Mouse (Mus musculus) adrenal gland (tissue): ENCODE measurements around the gene Clec2d.

Source experiments
- intact Hi-C: fragments of 180-260 bp; cut with DNase I; formaldehyde crosslinking; loops from one replicate; pipeline ENCODE4 v1.15.1; 2025
- microRNA-seq, 2 experiments: library from miRNA; unstranded; fragments of <30 nt; microRNA quantifications; one replicate each; pipeline ENCODE4; 2019

Gene Clec2d

DNA sequence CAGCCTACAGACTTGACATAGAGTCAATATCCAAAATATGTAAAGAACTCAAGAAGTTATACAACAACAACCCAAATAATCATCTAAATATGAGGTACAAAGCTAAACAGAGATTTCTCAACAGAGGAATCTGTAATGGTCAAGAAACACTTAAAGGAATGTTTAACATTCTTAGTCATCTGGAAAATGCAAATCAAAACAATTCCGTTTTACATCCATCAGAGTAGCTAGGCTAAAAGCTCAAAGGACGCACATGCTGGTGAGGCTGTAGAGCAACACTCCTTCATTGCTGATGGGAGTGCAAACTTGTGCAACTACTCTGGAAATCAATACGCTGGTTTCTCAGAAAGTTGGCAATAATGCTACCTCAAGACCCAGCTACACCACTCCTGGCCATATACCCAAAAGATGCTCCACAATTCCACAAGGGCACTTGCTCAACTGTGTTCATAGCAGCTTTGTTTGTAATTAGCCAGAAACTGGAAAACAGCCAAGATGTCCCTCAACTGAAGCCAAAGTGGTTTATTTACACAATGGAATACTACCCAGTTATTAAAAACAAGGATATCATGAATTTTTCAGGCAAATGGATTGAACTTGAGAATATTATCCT lies 41.9 kb downstream of the Clec2d start:
- intact Hi-C loops: no loop called here

DNA sequence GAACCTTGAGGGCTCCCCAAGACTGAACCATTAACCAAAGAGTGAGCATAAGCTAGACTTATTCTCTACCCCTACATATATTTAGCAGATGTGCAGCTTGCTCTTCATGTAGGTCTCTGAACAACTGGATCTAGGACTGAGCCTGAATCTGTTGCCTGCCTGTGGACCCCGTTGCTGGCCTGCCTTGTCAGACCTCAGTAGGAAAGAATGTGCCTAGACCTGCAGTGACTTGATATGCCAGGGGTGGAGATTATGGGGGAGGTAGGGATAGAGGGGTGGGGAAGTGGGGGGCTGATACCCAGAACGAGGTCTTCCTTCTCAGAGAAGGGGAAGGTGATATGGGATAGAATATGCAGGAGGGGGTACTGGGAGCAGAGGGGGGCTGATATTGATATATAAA lies 43.2 kb downstream of the Clec2d start:
- intact Hi-C loops: no loop called here

DNA sequence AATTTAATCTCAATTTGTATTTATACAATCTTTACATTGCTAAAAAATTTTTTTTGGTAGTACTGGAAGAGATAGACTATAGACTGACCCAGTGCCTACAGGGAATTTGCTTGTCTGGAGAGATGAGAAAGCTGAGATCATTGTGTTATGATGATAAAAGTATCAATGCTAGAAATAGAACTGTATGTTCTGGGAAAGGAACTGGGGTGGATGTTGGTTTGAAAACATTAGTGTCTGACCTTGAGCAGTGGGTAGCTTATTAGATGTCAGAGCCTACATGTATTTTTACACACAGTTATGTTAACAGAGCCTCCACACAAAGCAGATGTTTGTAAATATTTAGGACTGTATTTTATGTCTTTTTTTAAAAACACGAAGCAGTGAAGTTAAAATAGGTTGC lies 43.7 kb downstream of the Clec2d start:
- intact Hi-C loops: no loop called here

DNA sequence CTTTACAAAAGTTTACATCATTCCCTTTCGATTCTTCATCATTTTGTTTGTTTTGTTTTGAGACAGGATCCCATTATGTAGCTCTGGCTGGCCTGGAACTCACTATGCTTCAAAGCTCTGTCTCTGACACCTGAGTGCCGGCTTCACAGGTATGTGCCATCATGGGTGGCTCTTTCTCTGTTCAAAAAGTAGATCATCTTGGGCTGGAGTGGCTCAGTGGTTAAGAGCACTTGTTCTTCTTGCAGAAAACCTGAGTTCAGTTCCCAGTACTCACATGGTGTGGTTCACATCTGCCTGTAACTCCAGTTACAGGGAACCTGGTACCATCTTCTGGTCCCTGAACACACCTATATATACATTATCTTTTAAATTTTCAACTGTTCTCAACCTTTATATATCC lies 44.7 kb downstream of the Clec2d start:
- intact Hi-C loops: no loop called here

DNA sequence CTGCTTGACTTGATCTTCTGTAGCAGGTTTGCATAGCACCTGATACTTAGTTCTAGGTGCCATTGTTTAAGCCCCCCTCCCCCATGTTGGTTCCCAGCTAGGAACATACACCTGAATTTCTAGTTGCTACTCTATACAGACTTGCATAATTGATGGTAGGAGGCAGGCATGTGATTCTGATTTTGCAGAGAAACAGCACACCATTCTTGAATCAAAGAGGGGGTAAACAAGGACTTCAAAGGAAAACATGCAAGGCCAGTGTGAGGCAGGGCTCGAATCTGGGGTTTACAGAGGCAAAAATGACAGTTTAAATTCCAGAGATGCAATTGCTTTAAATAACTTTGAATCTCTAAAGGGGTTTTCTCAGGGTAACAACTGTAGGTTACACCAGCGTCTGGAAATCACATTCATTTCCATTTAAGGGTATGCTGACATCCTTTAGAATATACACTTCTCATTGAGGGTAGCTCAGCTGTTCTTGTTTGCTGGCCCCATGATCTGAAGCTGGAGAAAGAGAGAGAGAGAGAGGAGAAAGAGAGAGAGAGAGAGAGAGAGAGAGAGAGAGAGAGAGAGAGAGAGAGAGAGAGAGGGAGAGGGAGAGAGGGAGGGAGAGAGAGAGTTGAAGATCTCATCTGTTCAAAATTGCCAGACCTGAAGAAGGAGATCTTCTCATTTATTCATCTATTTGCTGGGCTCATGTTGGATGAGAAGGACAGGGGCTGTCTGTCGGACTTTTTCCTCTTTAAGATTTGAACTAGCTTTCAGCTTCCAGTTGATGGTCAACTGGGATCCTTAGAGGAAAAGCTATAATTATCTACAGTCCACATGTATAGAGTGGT lies 48.7 kb downstream of the Clec2d start:
- intact Hi-C loops: no loop called here

DNA sequence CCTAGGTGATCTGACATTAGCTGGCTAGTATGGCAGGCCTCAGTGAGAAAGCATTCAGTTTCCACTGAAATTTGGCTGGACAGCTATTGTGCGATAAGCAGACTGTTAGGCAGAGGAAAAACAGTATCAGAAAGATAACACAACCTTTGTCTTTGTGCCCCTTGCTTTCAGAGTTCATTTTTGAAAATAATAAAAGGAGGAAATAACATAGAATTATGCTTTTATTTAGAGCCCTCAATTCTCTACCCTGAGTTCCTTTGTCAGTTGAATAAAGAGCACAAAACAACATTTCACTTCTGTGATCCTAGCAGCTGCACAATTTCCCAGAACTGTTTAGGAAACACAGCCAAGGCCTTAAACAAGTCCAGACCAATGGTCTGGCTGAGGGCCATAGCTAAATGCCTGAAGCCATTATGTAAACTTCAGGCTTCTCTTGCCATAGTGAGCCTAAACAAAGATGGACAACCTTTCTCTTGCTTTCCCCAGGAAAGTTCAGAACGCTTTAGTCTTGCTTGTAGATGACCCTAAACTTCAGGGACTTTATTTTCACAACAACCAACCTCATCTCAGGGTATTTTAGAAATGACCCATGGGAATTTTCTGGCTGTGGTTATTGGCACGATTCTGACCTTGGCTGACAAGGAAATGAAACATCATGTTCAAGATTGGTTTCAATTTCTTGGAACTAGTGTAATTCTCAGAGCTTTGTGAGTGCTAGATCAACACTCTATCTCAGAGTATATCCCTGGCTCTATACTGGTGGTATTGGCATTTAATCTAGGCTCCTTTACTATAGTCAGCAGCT lies 49.6 kb downstream of the Clec2d start:
- intact Hi-C loops: no loop called here

DNA sequence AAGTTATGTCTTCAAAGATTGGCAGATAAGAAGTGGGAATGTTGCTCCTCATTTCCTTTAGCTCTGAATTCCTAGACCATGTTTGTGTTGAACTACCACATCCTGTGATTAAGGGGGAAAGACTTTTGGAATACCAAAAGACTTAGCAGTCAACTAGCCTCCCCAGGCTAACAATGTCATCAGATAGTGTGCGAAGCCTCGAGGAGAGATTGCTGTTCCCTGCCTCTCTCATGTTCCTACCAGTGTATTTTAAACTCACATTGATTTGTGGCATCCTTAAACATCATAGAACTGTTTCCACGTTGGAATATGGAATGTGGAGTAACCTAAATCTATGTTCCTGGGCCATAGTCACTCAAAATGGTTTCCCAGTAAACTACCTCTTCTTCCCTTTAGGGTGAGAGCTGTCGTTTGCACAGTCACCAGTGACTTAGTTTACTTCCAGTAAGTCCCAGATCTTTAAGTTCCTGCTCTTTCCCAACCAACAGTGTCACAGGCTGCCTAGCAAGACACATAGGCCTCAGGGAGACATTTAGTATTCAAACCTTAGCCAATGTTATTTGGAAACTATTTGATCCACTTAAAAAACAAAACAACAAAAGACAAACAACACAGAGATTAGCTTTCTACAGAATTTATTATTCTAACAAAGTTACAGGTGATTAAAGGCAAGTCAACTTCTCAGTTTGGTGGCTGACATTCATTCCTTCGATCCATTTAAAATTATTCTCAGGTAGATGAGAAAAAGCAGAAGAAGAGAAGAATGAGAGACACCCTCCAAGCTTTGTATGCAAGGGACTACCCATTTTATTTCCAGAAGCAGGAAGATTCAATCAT lies 51.8 kb downstream of the Clec2d start:
- intact Hi-C loops: no loop called here

DNA sequence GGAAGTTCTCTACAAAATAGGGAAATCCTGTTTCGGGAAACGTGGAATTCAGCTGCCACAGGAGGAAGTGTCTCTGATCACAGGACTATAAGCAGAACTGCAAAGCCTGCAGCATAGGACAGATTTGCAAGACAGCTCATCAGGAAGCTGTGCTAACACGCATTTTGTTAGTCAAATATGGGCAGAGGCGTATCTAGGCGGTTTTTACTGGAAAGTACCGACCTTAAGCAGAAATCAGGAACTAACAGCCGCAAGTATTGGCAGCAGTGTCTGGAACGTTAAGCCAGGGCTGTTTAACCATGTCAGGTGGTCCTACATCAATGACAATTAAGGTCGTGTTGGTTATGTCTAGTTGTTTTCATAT lies 52.4 kb downstream of the Clec2d start:
- intact Hi-C loops: no loop called here

DNA sequence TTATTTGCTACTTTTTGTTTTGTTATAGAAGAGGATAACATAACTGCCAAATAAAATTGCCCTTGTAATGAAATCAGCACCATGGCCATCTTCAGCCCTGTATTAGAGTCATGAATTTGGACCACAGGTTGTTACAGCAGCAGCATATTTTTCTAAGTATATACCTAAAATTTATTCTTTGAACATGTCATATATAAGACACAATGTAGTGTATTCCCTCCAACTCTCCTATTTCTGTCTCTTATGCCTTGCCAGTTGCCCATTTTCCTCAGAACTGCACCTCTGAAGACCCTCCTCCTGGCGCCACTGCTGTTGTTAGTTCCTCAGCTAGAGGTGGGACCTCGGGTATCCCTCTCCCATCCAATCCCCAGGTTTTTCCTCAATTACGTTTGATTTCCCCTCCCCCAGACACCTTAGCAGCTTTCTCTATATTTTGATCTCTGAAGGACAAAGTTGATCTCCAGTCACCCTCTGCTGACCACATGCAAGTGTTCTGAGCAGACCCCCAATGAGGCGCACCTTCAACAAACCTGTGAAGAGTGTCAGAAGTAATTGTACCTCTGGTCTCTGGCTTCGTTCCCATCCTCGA lies 53.0 kb downstream of the Clec2d start:
- intact Hi-C loops: no loop called here

DNA sequence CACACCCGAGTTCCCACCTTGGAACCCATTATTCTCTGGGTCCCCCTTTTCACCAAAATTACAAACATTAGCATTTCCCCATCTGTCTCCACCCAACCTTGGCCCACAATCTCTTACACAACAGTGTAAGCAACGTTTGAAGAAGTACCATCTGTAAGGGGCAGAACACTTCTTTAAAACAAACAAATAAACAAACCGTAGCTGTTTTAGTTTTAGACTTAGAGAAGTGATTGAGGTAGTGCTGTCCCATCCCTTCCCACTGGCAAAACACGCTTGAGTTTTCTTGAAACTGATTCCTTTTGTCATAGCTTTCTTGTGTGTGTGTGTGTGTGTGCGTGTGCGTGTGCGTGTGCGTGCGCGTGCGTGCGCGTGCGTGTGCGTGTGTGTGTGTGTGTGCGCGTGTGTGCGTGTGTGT lies 53.5 kb downstream of the Clec2d start:
- intact Hi-C loops: no loop called here

DNA sequence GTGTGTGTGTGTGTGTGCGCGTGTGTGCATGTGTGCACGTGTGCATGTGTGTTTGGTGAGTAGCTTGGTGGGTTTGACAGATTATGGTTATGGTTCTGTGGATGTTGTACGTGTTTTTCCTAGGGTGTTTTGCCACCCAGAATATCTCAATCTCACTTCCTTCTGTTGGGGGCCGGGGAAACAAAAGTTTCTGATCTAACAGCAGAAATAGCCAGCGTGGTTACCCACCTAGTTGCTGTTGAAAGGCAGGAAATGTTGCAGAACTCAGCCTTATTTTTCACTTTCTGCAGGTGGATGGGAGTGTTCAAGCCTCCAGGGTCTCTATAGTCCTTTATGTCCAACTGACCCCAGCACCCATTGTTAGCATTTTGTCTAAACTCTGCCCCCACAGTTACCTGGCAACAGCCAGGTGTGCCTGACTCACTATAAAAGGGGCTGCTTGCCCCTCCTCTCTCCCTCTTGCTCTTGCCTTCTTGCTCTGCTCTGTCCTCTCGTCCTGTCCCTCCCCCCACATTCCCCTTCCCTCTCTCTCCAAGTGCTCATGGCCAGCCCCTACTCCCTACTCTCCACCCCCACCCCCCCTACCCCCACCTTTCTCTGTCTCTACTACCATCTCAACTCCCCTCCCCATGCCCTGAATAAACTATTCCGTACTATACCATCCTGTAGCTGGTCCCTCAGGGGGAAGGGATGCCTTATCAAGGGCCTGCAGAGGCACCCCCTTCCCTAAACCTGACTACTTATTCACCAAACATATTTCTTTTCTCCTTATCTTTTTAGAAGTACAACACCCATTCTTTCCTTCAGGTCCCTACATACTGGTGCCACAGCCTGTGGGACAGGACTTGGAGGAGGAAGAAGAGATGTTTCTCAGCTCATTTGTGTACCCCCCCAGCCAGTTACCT lies 54.3 kb downstream of the Clec2d start:
- intact Hi-C loops: loop anchor here (5.0 kb wide), 1 partner anchor 52 kb away; the partner anchor contains the start of gene Clec2d

DNA sequence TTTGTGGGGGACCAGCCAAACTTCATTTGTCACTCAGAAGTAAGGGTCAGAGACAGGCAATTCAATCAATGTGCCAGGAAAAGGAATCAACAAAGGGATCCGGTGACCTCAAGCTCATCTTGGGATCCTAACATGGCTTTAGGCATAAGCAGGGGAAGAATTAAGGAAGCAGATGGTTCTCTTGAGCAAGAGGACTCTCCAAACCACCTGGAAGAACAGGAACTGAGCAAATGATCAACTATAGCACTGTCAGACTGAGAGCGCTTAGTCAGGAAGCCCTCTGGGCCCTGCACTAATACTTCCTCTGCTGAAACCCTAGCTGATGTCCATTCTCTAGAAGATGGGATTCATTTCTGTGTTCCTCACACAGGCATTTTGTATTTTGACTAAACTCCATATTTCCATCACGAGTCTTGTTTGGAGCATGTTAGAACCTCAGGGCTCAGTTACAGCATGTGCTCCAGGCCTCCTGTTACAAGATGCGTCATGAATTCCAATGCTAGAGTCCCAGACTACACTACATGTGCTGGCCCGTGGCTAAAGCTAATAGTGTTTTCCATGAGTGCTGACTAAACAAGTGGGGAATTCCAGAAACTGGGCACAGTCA lies 55.5 kb downstream of the Clec2d start:
- intact Hi-C loops: loop anchor here (5.0 kb wide), 1 partner anchor 54 kb away; the partner anchor contains the start of gene Clec2d

Small RNA genes within 50 kb of the gene (microRNA-seq; reads per million reads assigned to microRNA genes)
- gene Gm27514: 0 reads per million in 2 experiments
